Mouse (Mus musculus) adrenal gland, postnatal 4 days (tissue): ENCODE results near the gene Vav3. TPM values are rescaled to one million over a fixed set of nuclear protein-coding genes. Genes with fewer than 3 reads are reported as not detected.

Experiments
- DNase-seq, 2 experiments: peaks; one replicate each; pipeline ENCODE4 v3.0.0; 2021 to 2022; ENCODE audit warnings: low spot score in 2 of 2, mixed read lengths in 2 of 2
- total RNA-seq, 2 experiments: library from RNA; stranded (reverse); gene quantifications; 2 replicates each; pipeline ENCODE4 v1.2.3; 2021

Vav3 gene
- total RNA-seq, 2 experiments from 2014 or later = 5.2 to 7.4 TPM

- no peak for DNase-seq
Measured at GRCm38 (mm10) chr3:109496461-109496860, 156.0 kb downstream of the Vav3 start.

DNA sequence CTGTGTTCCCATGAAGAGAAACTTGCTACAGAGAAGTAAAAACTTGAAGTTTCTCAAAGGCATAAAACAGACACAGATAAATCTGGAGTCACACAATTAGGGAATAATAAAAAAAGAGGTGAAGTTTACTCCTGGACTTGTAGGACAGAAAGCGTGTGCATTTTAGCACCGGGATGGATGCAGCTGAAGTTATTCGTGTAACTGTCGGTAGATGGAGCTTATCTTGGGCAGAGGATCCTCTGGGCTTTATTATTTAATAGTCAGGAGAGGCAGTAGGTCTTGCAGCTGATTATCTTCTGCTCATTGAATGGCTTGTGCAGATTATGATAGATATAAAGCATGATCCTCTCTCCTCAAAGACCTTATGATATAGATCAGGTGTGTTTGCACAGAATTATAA lies 156.6 kb downstream of the Vav3 start:
- DNase-seq = no peak

DNA sequence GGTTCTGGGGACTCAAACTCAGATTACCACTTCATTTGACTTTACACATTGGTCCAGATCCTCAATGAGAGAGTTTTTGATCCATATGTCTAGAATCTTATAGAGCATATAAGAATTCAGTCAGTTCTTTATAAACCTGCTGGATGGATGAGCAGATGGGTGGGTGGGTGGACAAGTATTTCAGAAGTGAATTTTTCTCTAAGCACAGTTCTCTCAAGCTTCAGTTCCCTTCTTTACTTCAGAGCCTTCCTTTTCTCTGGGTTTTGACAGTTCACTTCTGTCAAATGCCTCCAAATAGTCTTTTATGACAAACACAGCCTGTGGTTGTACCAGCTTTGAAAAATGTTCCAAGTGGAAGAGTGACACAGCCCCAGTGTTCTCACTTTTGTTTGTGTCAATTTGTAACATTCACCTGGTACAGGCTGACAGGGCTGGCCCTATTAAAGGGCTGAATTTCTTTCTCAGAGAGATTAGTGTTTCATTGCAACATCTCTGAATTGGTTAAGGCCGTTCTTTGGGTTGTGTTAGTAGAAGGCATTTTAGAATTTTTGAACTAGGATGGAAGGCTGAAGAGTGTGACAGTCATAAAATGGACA lies 159.5 kb downstream of the Vav3 start:
- DNase-seq = no peak

- DNase-seq = no peak
Measured at GRCm38 (mm10) chr3:109509784-109510183, 169.3 kb downstream of the Vav3 start.

DNA sequence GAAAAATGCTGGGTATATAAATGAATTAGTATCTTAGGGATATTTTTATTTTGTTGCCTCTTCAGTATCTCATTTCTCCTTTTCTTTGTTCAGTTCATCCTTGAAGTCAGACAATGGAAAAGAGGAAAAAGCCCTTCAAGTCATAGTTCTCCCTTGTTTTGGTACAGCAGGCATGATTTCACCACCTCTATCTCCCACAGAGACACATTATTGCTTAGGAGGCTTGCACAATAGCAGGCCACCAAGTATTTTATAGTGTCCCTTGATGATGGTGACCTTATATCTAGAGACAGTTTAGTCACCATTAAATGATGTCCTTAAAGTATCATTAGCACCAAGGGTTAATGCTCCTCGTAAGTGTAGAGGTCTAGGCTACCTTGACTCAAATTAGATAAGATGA lies 171.4 kb downstream of the Vav3 start:
- no peak for DNase-seq

GRCm38 (mm10) chr3:109515479-109515878 lies 175.0 kb downstream of the Vav3 start:
- DNase-seq = no peak

DNA sequence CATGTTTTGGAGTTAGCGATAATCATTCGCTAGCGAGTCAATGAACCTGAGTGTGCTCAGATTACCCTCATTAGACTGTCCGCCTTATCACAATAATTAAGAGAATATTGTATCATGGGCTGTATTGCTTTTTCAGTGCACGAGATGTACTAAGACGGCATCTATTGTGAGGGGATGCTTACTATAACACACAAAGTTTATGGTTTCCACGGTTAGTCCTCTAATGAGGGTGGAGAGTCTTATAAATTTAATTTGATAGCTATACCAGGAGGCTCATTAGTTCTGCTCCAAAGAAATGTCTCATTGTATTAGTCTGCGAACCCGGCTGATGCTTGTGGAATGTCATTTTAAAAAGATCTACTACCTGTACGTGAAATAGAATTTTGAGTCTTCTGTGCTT lies 175.9 kb downstream of the Vav3 start:
- DNase-seq = no peak

DNA sequence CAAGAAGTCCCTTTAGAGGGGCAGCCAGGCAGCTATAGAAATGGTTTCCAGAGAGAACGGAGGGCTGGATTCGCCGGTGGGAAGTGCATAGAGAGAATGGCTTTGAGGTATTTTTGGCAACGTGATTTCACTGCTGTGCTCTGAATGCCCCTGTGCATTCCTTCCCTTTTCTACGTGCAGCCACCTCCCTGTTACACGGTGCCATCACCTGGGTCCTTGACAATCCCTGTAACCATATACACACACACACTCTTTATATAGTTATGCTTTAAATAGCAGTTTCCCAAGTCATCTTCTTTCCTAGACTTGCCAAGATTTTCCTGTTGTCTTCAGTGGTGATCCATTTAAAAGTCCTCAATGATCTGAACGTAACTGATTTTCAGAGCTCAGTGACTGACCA lies 181.7 kb downstream of the Vav3 start:
- no peak for DNase-seq

GRCm38 (mm10) chr3:109525825-109526224 lies 185.4 kb downstream of the Vav3 start:
- no peak for DNase-seq

DNA sequence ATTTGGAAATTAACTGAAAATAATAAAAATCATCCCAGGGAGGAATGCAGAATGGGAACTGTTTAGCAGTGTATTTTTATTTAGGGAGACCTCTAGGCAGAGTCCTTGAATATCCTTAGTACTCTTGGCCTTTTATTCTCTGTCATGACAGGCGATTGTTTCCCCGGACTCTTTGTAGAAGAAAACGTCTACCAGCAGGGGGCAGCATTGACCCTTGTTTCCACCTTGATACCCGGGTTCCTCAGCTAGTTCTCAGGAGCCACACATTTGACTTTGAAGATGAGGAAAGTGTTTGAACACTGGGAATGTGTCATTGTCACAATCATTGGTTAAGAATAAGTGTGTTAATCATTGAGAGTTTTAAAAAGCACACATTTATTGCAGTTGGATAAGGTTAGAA lies 185.8 kb downstream of the Vav3 start:
- DNase-seq = peak; percentile 10 to 57

DNA sequence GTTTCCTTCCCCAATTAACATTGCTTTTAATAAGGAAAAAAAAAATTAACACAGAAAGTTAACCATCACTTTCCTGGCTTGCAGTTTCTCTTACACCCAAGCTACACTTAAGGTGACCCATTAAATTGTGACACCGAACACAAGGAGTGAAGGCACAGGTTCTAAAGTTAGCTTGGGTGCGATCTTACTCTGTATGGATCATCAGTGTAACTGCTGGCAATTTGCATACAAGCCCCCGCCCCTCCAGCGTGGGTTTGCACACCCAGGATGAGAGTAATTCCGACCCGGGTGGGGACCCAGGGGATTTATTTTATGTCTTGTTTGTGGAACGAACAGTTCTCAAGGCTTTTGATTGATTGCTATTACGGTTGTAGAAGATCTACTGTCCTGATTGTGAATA lies 186.2 kb downstream of the Vav3 start:
- no peak for DNase-seq

GRCm38 (mm10) chr3:109528688-109529087 lies 188.2 kb downstream of the Vav3 start:
- DNase-seq = no peak

- no peak for DNase-seq
Measured at GRCm38 (mm10) chr3:109537686-109538085, 197.2 kb downstream of the Vav3 start.

DNA sequence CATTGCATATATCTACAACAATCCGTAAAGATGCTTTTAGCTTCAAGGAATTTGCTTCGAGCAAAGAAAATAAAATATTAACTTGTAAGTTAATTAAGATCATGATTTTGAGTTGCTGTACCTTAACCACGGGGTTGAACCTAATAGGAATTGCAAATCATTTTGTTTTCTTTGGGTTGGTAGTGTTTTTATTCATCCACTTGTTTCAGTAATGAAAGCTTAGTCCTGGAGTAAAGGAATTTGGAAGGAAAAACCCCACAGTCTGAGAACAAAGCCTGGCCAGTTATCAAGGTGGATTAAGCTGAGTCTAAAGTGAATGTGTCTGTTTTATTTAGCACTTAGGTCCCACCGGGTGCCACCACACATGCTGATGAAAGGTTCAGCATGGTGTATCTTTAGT lies 199.6 kb downstream of the Vav3 start:
- DNase-seq = no peak

DNA sequence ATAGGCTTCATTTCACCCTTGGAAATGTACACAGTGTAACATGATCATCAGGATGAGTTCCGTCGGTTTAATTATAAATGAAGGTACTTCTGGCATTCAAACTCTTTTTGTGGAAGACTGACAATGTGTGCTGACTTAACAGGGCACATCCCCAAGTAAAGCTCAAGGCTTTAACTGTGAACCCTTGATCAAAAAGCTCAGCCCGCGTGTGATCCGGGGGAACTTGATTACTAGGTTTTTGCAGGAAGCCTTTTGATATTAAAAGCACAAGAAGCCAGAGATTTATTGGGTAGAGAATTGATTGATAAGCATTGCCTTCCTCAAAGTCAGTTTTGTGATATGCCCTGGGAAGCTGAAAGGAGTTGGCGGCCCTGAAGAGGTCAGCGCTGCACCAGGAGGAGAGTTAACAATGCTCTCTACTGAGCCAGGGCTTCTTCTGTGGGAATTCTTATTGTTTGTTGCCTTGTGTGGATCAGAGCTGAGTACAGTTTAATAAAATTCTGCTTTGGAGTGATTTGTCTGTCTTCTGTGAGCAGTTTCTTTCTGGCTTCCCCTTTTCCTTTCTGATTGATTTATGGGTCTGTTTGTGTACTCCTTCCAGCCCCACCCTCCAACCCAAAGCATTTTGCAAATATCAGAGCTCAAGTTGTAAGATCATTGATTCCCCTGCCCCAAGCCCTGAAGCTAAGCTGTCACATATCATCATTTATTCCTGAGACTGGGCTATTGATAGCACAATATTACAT lies 204.2 kb downstream of the Vav3 start:
- no peak for DNase-seq

DNA sequence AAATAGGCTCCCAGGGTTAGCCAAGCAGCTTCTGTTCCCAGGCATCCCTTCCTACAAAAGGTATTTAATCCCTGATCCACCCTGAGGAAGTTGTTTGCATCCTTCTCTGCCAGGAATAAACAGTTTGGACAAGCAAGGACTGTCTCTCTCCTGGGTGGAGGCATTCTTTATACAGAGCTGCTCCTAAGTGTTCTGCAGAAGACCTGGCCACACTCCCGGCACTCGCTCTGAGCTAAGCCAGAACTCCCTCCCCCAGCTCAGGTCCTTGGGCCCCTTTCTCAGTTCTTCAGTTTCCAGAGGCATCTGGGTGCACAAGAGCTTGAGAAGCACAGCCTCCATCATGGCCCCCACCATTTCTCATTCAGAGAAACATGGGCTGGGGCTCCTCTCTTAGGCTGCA lies 216.9 kb downstream of the Vav3 start:
- DNase-seq = no peak

GRCm38 (mm10) chr3:109561295-109561694 lies 220.8 kb downstream of the Vav3 start:
- no peak for DNase-seq

GRCm38 (mm10) chr3:109561776-109562175 lies 221.3 kb downstream of the Vav3 start:
- DNase-seq = no peak

DNA sequence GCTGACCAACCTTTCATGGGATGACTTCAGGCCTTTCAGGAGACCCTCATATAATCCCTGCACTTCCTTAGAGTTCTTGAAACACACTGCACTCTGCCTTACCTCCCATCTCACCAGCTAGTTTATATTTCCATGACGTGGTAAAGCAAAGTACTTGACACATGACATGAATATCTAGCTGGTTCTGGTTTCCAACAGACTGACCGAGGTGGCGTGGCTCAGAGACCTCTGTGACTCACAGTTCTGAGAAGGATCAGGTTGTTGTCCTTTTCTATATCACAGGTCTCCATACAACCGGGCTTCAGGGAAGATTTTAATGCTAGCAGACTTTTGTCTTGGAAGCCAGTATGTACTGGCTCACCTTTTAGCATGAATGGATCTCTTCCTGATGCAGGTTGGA lies 221.8 kb downstream of the Vav3 start:
- DNase-seq = no peak

GRCm38 (mm10) chr3:109564443-109564842 lies 224.0 kb downstream of the Vav3 start:
- DNase-seq = no peak

DNA sequence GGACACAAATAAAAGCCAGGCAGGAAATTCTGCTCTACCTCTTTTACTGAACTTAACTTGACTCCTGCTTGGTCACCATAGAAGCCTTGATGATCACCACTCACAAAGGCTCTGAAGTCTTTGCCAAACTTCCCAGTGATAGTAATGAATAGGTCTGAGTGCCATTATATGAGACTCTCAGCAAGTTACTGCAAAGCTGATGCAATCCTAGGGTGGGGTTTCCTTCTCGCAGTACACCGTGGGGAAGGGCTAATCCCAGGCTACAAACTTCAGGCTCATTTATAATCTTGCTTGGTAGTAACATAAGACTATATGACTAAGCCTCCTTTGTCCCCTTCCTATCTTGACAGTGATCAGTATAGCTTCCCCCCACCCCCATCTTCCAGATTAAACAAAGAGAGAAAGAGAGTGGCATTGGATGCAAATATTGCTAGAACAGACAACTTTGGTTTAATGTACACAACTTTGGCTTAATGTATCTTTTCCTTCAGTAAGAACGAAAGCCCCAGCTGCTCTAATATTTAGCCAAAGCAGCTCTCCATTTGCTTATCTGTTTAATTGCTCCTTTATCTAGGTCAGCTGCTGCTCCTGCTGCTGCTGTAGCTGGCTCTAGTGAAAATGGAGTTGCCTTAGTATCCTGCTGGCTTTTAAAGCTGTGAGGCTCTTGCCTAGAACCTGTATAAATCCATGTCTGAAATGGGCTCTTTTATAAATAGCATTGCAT lies 228.3 kb downstream of the Vav3 start:
- no peak for DNase-seq

- DNase-seq = no peak
Measured at GRCm38 (mm10) chr3:109571483-109571882, 231.0 kb downstream of the Vav3 start.
